Mouse (Mus musculus) activated CD4-positive, CD25-positive, alpha-beta regulatory T cell, adult 4 months (primary cell): ENCODE results near the gene Samd14. TPM values are rescaled to one million over a fixed set of nuclear protein-coding genes. Genes with fewer than 3 reads are reported as not detected.
"Not testable (repeated sequence)": the region's sequence is repeated elsewhere in the genome, so short reads cannot be mapped to it uniquely, and the experiment has no call there.

ENCODE experiments used
- ATAC-seq: one replicate; pipeline ENCODE4 v1.8.0; 2017
- polyA plus RNA-seq, 2 experiments: library from polyadenylated mRNA; unstranded; fragments of 100-300 nt; shearing (Covaris generic); gene quantifications; one replicate each; pipeline ENCODE4 v1.2.1; 2017

Samd14 gene
- polyA plus RNA-seq, 2 experiments from 2014 or later, result 0.32 TPM; not detected in 1

- ATAC-seq, result peak; percentile 53
These were observed 3.0 kb upstream of the Samd14 start for GRCm38 (mm10) chr11:95006525-95007219.

GRCm38 (mm10) chr11:95007418-95007817, 2.3 kb upstream of the Samd14 start:
- no peak for ATAC-seq

- ATAC-seq, result peak; percentile 25
These were observed 734 bp upstream of the Samd14 start for GRCm38 (mm10) chr11:95008661-95009628.

- no peak for ATAC-seq
These were observed 561 bp downstream of the Samd14 start for GRCm38 (mm10) chr11:95010141-95010739.

GRCm38 (mm10) chr11:95010841-95011403, 1.2 kb downstream of the Samd14 start:
- ATAC-seq, result not testable (repeated sequence)

GRCm38 (mm10) chr11:95011416-95011815, 1.7 kb downstream of the Samd14 start:
- ATAC-seq, result no peak

- no peak for ATAC-seq
These were observed 2.4 kb downstream of the Samd14 start for GRCm38 (mm10) chr11:95012075-95012474.

- no peak for ATAC-seq
These were observed 2.8 kb downstream of the Samd14 start for GRCm38 (mm10) chr11:95012487-95012886.

- ATAC-seq, result no peak
These were observed 5.8 kb downstream of the Samd14 start for GRCm38 (mm10) chr11:95015484-95015883.

- no peak for ATAC-seq
These were observed 12.7 kb downstream of the Samd14 start for GRCm38 (mm10) chr11:95022237-95022992.

- no peak for ATAC-seq
These were observed 13.8 kb downstream of the Samd14 start for GRCm38 (mm10) chr11:95023481-95023880.

- no peak for ATAC-seq
These were observed 14.9 kb downstream of the Samd14 start for GRCm38 (mm10) chr11:95024439-95025184.

GRCm38 (mm10) chr11:95025227-95026012, 15.7 kb downstream of the Samd14 start:
- no peak for ATAC-seq

- ATAC-seq, result no peak
These were observed 16.4 kb downstream of the Samd14 start for GRCm38 (mm10) chr11:95026090-95026542.

- no peak for ATAC-seq
These were observed 17.2 kb downstream of the Samd14 start for GRCm38 (mm10) chr11:95026849-95027248.

GRCm38 (mm10) chr11:95027850-95028470, 18.3 kb downstream of the Samd14 start:
- no peak for ATAC-seq

- ATAC-seq, result no peak
These were observed 23.3 kb downstream of the Samd14 start for GRCm38 (mm10) chr11:95032945-95033344.

- ATAC-seq, result no peak
These were observed 23.9 kb downstream of the Samd14 start for GRCm38 (mm10) chr11:95033617-95034016.

- ATAC-seq, result no peak
These were observed 25.2 kb downstream of the Samd14 start for GRCm38 (mm10) chr11:95034902-95035301.

GRCm38 (mm10) chr11:95036521-95036920, 26.8 kb downstream of the Samd14 start:
- ATAC-seq, result no peak
